Mouse (Mus musculus) lung, embryonic 14.5 days (tissue): Measurements from ENCODE around the gene Tmem221. TPM values are rescaled to one million over a fixed set of nuclear protein-coding genes. Genes with fewer than 3 reads are reported as not detected.

Source experiments
- ATAC-seq: fragments of 200-750 bp; cut with Nextera tagmentation; 2 replicates; pipeline ENCODE4 v1.8.0; 2017; ENCODE audit warnings: mild to moderate bottlenecking, moderate TSS enrichment, moderate library complexity; ENCODE audit not compliant: insufficient read depth
- DNase-seq: peaks from one replicate; pipeline ENCODE4 v3.0.0-alpha.2; 2015
- H3K27ac ChIP-seq: fragments of 300-500 bp; sonication (generic); 2 replicates; pipeline ENCODE4 v1.5.1; 2014; ENCODE audit warnings: low read depth, mild to moderate bottlenecking, moderate library complexity
- H3K27me3 ChIP-seq: fragments of 300-500 bp; sonication (generic); 2 replicates; pipeline ENCODE4 v1.6.1; 2014; ENCODE audit warnings: low read length, control low read depth; ENCODE audit not compliant: insufficient read depth
- H3K36me3 ChIP-seq: fragments of 300-500 bp; sonication (generic); 2 replicates; pipeline ENCODE4 v1.6.1; 2014; ENCODE audit warnings: control low read depth; ENCODE audit not compliant: insufficient read depth
- H3K4me1 ChIP-seq: fragments of 300-500 bp; sonication (generic); 2 replicates; pipeline ENCODE4 v1.6.1; 2014; ENCODE audit warnings: antibody characterized with exemption, control low read depth; ENCODE audit not compliant: insufficient read depth
- H3K4me2 ChIP-seq: fragments of 300-500 bp; sonication (generic); 2 replicates; pipeline ENCODE4 v1.6.1; 2014; ENCODE audit warnings: mild to moderate bottlenecking
- H3K4me3 ChIP-seq: fragments of 300-500 bp; sonication (generic); 2 replicates; pipeline ENCODE4 v1.5.1; 2014; ENCODE audit warnings: low read depth, low read length
- H3K9ac ChIP-seq: fragments of 300-500 bp; sonication (generic); 2 replicates; pipeline ENCODE4 v1.6.1; 2014
- H3K9me3 ChIP-seq: fragments of 300-500 bp; sonication (generic); 2 replicates; pipeline ENCODE4 v1.6.1; 2016; ENCODE audit warnings: low read depth, low read length, control low read depth
- CTCF ChIP-seq: IDR thresholded peaks from 2 replicates; pipeline ENCODE4 v1.5.1; 2016; ENCODE audit warnings: antibody characterized with exemption, low read depth
- WGBS: fragments of 180-500 bp; shearing (Covaris S2); extraction: QIAGEN DNeasy Blood & Tissue Kit; methylation state at CpG from one replicate; pipeline ENCODE4 v1.1.7; 2014; 5-methylcytosine and 5-hydroxymethylcytosine counted together
- polyA plus RNA-seq: library from polyadenylated mRNA; unstranded; fragments of >200 nt; fragmentation: Nextera tagmentation; extraction: Ambion mirVana; gene quantifications from 2 replicates; pipeline ENCODE4 v1.2.1, GENCODE M21; 2014

Tmem221 gene
- polyA plus RNA-seq, 1 experiment from 2014 or later = 3.2 TPM

DNA sequence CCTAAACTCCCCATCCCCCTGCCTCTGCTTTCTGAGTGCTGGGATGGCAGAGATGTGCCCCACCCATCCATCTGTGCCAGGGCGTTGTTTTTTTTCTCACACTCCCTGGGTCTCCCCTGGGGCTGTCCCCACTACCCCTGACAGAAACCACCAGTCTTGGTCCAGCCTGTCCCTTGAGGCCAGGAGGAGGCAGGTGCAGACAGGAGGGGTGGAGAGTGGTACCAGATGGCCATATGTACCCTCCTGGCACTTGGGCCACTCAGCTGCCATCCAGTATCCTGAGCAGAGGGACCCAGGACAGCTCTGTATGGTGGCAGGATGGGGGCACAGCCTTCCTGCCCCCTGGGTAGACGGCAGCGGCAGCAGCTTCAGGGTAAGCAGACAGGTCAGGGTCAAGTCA is 38.8 kb upstream of the Tmem221 start, which contains the start of gene Fam129c:
TSS of gene Fam129c (plus strand) at position 198 of the 400 bp plus-strand sequence.
- Histone ChIP-seq H3K4me3 (no peak within 1 kb of the TSS), H3K9me3 (no peaks in the 10 kb centered on the region), H3K27ac (no peak within 1 kb of the TSS), H3K4me2 (no peak within 1 kb of the TSS), H3K27me3 (peaks cover 14% of the 10 kb centered on the region), H3K36me3 (peaks cover 11% of the 10 kb centered on the region; the same call in 1 of the 2 replicates), H3K4me1 (0 out of 2 replicates have a peak, but pooled peaks cover under 1% of the 10 kb centered on the region), H3K9ac (no peak within 1 kb of the TSS)
- no peak for TF ChIP-seq CTCF
- DNase-seq = no peak
- no peak for ATAC-seq
- WGBS = 71% methylated on average over 3 of the region's 3 CpGs

- peaks cover 11% of the 10 kb centered on the region; the same call in 1 of the 2 replicates for H3K36me3 ChIP-seq
- H3K4me1 ChIP-seq = no peaks in the 10 kb centered on the region
- 76% methylated on average over 4 of the region's 4 CpGs for WGBS
- no peak for TF ChIP-seq CTCF
- H3K27ac ChIP-seq = no peak overlapping the region
- no peak overlapping the region for H3K4me2 ChIP-seq
- no peak for ATAC-seq
- no peak for DNase-seq
- no peak overlapping the region for H3K4me3 ChIP-seq
- H3K9ac ChIP-seq = no peak overlapping the region
- H3K27me3 ChIP-seq = peaks cover 8% of the 10 kb centered on the region
- no peaks in the 10 kb centered on the region for H3K9me3 ChIP-seq
Measured at GRCm38 (mm10) chr8:71596798-71597197, 38.1 kb upstream of the Tmem221 start.

- no peak for TF ChIP-seq CTCF
- ATAC-seq (no peak), DNase-seq (no peak)
- Histone ChIP-seq H3K4me3 (no peak overlapping the region), H3K4me2 (no peak overlapping the region), H3K36me3 (peaks cover 11% of the 10 kb centered on the region; the same call in 1 of the 2 replicates), H3K9ac (no peak overlapping the region), H3K9me3 (no peaks in the 10 kb centered on the region), H3K27ac (no peak overlapping the region), H3K4me1 (no peaks in the 10 kb centered on the region), H3K27me3 (peaks cover 4% of the 10 kb centered on the region)
- 59% methylated on average over 6 of the region's 6 CpGs for WGBS
Measured at GRCm38 (mm10) chr8:71596384-71596783, 37.7 kb upstream of the Tmem221 start.

GRCm38 (mm10) chr8:71595862-71596261 is 37.2 kb upstream of the Tmem221 start:
- Histone ChIP-seq H3K9me3 (no peaks in the 10 kb centered on the region), H3K4me2 (peak overlapping the region; percentile 27; the same call in 1 of the 2 replicates), H3K4me1 (0 out of 2 replicates have a peak, but pooled peaks cover 3% of the 10 kb centered on the region), H3K27ac (no peak overlapping the region), H3K9ac (no peak overlapping the region), H3K4me3 (no peak overlapping the region), H3K36me3 (peaks cover 11% of the 10 kb centered on the region; the same call in 1 of the 2 replicates), H3K27me3 (0 out of 2 replicates have a peak, but pooled peaks cover 2% of the 10 kb centered on the region)
- ATAC-seq (peak; percentile 11), DNase-seq (peak; percentile 92)
- peak; percentile 100 for TF ChIP-seq CTCF
- WGBS = 9% methylated on average over 27 of the region's 27 CpGs

- Histone ChIP-seq H3K9me3 (no peaks in the 10 kb centered on the region), H3K4me3 (no peak overlapping the region), H3K9ac (no peak overlapping the region), H3K4me1 (0 out of 2 replicates have a peak, but pooled peaks cover 3% of the 10 kb centered on the region), H3K27ac (no peak overlapping the region), H3K36me3 (0 out of 2 replicates have a peak, but pooled peaks cover 8% of the 10 kb centered on the region), H3K27me3 (no peaks in the 10 kb centered on the region), H3K4me2 (no peak overlapping the region)
- no peak for DNase-seq
- TF ChIP-seq CTCF = no peak
- no peak for ATAC-seq
- WGBS = 96% methylated on average over 4 of the region's 4 CpGs
Measured at GRCm38 (mm10) chr8:71594324-71594722, 35.7 kb upstream of the Tmem221 start.

DNA sequence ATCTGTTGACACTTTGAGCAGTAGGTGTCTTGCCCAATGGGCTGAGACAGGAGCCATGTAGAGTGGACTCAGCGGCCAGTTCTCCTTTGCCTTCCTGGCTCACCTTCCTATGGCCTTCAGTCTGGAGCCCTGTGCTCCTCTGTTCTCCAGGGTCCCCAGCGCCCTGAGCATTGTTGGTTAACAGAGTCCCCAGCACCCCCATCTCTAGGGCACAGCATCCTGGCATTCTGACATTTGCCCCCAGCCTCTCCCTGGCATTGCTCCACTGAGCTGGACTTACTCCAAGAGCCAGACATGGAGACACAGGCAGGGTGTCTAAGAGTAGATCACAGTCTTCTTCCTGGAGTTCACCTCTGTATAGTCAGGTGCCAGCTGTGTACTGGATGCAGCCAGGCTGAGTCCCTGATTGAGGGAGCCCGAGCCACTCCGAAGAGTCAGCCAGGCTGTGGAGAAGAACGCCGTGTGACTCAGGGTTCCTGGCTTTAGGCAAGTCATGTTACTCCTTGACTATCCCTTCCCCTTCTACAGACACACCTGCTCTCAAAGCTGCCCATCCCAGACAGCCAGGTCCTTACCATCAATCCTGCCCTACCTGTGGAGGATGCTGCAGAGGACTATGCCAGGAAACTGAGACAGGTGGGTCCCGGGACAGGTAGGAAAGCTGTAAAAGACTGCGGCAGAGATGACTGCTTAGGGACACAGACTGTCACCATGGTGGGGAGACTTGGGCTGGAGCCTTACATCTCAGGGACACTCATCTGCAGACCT is 35.1 kb upstream of the Tmem221 start:
- 0 out of 2 replicates have a peak, but pooled peaks cover 3% of the 10 kb centered on the region for H3K4me1 ChIP-seq
- H3K36me3 ChIP-seq = 0 out of 2 replicates have a peak, but pooled peaks cover 8% of the 10 kb centered on the region
- no peak overlapping the region for H3K4me2 ChIP-seq
- no peak overlapping the region for H3K27ac ChIP-seq
- WGBS = 87% methylated on average over 8 of the region's 8 CpGs
- DNase-seq (no peak), ATAC-seq (no peak)
- TF ChIP-seq CTCF = no peak
- H3K9me3 ChIP-seq = no peaks in the 10 kb centered on the region
- H3K4me3 ChIP-seq = no peak overlapping the region
- H3K27me3 ChIP-seq = no peaks in the 10 kb centered on the region
- no peak overlapping the region for H3K9ac ChIP-seq
